In genomic region chr11:36549398-36550139, GRCm38 (mm10) we compare ENCODE assay signal across 16 mouse cellular contexts.
DNase-seq lines count a peak whose midpoint lies in the region; ATAC-seq lines count a peak whose summit lies in the region.
"Had no signal": no experiment of that assay in that cellular context is flagged by ENCODE, and none has a peak within 500 bp of the region (broad histone marks: within the 10 kb centered on the region; RNA-seq: fewer than 3 reads in every experiment).

No protein-coding gene starts in this region.

- WGBS in heart, embryonic 11.5 days (ENCODE audit: insufficient replicate concordance): 49% methylated on average over 11 of the region's 11 CpGs
- 51% methylated on average over 11 of the region's 11 CpGs for WGBS in heart, embryonic 10.5 days
- 74% methylated on average over 11 of the region's 11 CpGs for WGBS in embryonic facial prominence, embryonic 12.5 days
- 70% methylated on average over 11 of the region's 11 CpGs for WGBS in hindbrain, embryonic 11.5 days
- WGBS in midbrain, embryonic 14.5 days: 37% methylated on average over 11 of the region's 11 CpGs

- ATAC-seq in heart, embryonic 11.5 days (replicated peaks; ENCODE audit: insufficient number of reproducible peaks, low FRiP score, low TSS enrichment): no peak
- ATAC-seq in embryonic facial prominence, embryonic 12.5 days (ENCODE audit: insufficient number of reproducible peaks, insufficient read depth, low FRiP score, low TSS enrichment): peak; percentile 67; the same call in 1 of the 2 replicates
- peak; percentile 33; the same call in 1 of the 2 replicates for ATAC-seq in hindbrain, embryonic 11.5 days (ENCODE audit: low FRiP score)
- no peak for ATAC-seq in midbrain, embryonic 14.5 days (ENCODE audit: low FRiP score, low TSS enrichment)
- ATAC-seq: intestine, embryonic 16.5 days had no signal

- no peaks in the 10 kb centered on the region for H3K9me3 ChIP-seq in heart, embryonic 11.5 days (replicated peaks; ENCODE audit: control insufficient read depth, low read length)
- no peaks in the 10 kb centered on the region for H3K9me3 ChIP-seq in heart, embryonic 10.5 days
- H3K9me3 ChIP-seq in embryonic facial prominence, embryonic 12.5 days: no peaks in the 10 kb centered on the region
- H3K9me3 ChIP-seq in hindbrain, embryonic 11.5 days (ENCODE audit: control insufficient read depth, low read length): no peaks in the 10 kb centered on the region
- no peaks in the 10 kb centered on the region for H3K9me3 ChIP-seq in midbrain, embryonic 14.5 days (ENCODE audit: control insufficient read depth, low read length)
- H3K9me3 ChIP-seq: embryonic facial prominence, embryonic 15.5 days had no signal

- no peaks in the 10 kb centered on the region for H3K27me3 ChIP-seq in heart, embryonic 11.5 days (ENCODE audit: control insufficient read depth, insufficient read depth, low read length)
- H3K27me3 ChIP-seq in heart, embryonic 10.5 days (ENCODE audit: insufficient read depth, poor library complexity, severe bottlenecking): no peaks in the 10 kb centered on the region
- no peaks in the 10 kb centered on the region for H3K27me3 ChIP-seq in embryonic facial prominence, embryonic 12.5 days
- H3K27me3 ChIP-seq in hindbrain, embryonic 11.5 days (ENCODE audit: control insufficient read depth, insufficient read depth, low read length): no peaks in the 10 kb centered on the region
- H3K27me3 ChIP-seq in midbrain, embryonic 14.5 days (ENCODE audit: control insufficient read depth, insufficient read depth, low read length): no peaks in the 10 kb centered on the region
- H3K27me3 ChIP-seq: embryonic facial prominence, embryonic 15.5 days had no signal

- H3K4me3 ChIP-seq in heart, embryonic 11.5 days (ENCODE audit: low read depth, low read length): no peak overlapping the region
- no peak overlapping the region for H3K4me3 ChIP-seq in heart, embryonic 10.5 days
- no peak overlapping the region for H3K4me3 ChIP-seq in embryonic facial prominence, embryonic 12.5 days
- no peak overlapping the region for H3K4me3 ChIP-seq in hindbrain, embryonic 11.5 days (ENCODE audit: low read depth, low read length)
- no peak overlapping the region for H3K4me3 ChIP-seq in midbrain, embryonic 14.5 days (replicated peaks; ENCODE audit: low read depth, low read length)
- H3K4me3 ChIP-seq: embryonic facial prominence, embryonic 15.5 days had no signal

- H3K9ac ChIP-seq in heart, embryonic 11.5 days (ENCODE audit: low read depth, low read length): no peak overlapping the region
- no peak overlapping the region for H3K9ac ChIP-seq in embryonic facial prominence, embryonic 12.5 days
- H3K9ac ChIP-seq in hindbrain, embryonic 11.5 days (ENCODE audit: low read depth, low read length): no peak overlapping the region
- H3K9ac ChIP-seq in midbrain, embryonic 14.5 days (replicated peaks; ENCODE audit: low read length): no peak overlapping the region
- H3K9ac ChIP-seq: embryonic facial prominence, embryonic 15.5 days; lung, embryonic 14.5 days had no signal

- H3K4me1 ChIP-seq in heart, embryonic 11.5 days (ENCODE audit: control insufficient read depth, insufficient read depth, low read length): peaks cover 8% of the 10 kb centered on the region; the same call in 1 of the 2 replicates
- H3K4me1 ChIP-seq in heart, embryonic 10.5 days: peaks cover 11% of the 10 kb centered on the region
- H3K4me1 ChIP-seq in embryonic facial prominence, embryonic 12.5 days: peaks cover 3% of the 10 kb centered on the region; the same call in 1 of the 2 replicates
- peaks cover 3% of the 10 kb centered on the region for H3K4me1 ChIP-seq in hindbrain, embryonic 11.5 days (replicated peaks; ENCODE audit: control insufficient read depth, insufficient read depth, low read length)
- peaks cover 30% of the 10 kb centered on the region for H3K4me1 ChIP-seq in midbrain, embryonic 14.5 days (ENCODE audit: control insufficient read depth, insufficient read depth, low read length)

- no peak overlapping the region for H3K27ac ChIP-seq in heart, embryonic 11.5 days (ENCODE audit: low read depth, low read length)
- H3K27ac ChIP-seq in heart, embryonic 10.5 days: no peak overlapping the region
- H3K27ac ChIP-seq in embryonic facial prominence, embryonic 12.5 days: no peak overlapping the region
- H3K27ac ChIP-seq in hindbrain, embryonic 11.5 days (ENCODE audit: low read depth, low read length): no peak overlapping the region
- H3K27ac ChIP-seq in midbrain, embryonic 14.5 days (replicated peaks; ENCODE audit: low read depth, low read length): peak overlapping the region; percentile 28
- H3K27ac ChIP-seq: embryonic facial prominence, embryonic 15.5 days had no signal

- no peaks in the 10 kb centered on the region for H3K36me3 ChIP-seq in heart, embryonic 11.5 days (ENCODE audit: control insufficient read depth, insufficient read depth, low read length)
- no peaks in the 10 kb centered on the region for H3K36me3 ChIP-seq in heart, embryonic 10.5 days
- H3K36me3 ChIP-seq in embryonic facial prominence, embryonic 12.5 days: no peaks in the 10 kb centered on the region
- no peaks in the 10 kb centered on the region for H3K36me3 ChIP-seq in hindbrain, embryonic 11.5 days (ENCODE audit: control insufficient read depth, insufficient read depth, low read length)
- H3K36me3 ChIP-seq in midbrain, embryonic 14.5 days (ENCODE audit: control insufficient read depth, insufficient read depth, low read length): no peaks in the 10 kb centered on the region
- H3K36me3 ChIP-seq: embryonic facial prominence, embryonic 15.5 days had no signal

- no peak for DNase-seq in heart, embryonic 10.5 days (ENCODE audit: low spot score)
- DNase-seq in hindbrain, embryonic 11.5 days (ENCODE audit: low spot score): no peak
- DNase-seq in midbrain, embryonic 14.5 days: peak; percentile 59
- DNase-seq in left cerebral cortex, adult 8-10 months (ENCODE audit: low spot score in 2 of 2): no peak
- no peak for DNase-seq in layer of hippocampus, postnatal 25 days (ENCODE audit: extremely low spot score in 1 of 2, low spot score in 1 of 2)
- DNase-seq: adrenal gland, postnatal 10 days; B cell, adult 2 months; cerebellum, postnatal 14 days; heart, postnatal 14 days; kidney, postnatal 25 days; lung, embryonic 14.5 days; thymus, postnatal 36 days had no signal

- H3K4me2 ChIP-seq in heart, embryonic 11.5 days: peak overlapping the region; percentile 22; the same call in 1 of the 2 replicates
- H3K4me2 ChIP-seq in embryonic facial prominence, embryonic 12.5 days (replicated peaks): no peak overlapping the region
- no peak overlapping the region for H3K4me2 ChIP-seq in hindbrain, embryonic 11.5 days (replicated peaks; ENCODE audit: low read depth, low read length)
- H3K4me2 ChIP-seq in midbrain, embryonic 14.5 days (ENCODE audit: low read length): peak overlapping the region; percentile 17; the same call in 1 of the 2 replicates
- H3K4me2 ChIP-seq: embryonic facial prominence, embryonic 15.5 days; lung, embryonic 14.5 days had no signal

Comparison
In these comparisons a context has a peak if more than half of its experiments do, and no peak if none do; other contexts are left out.
1. ATAC-seq: peak in embryonic facial prominence, embryonic 12.5 days (single experiment) and hindbrain, embryonic 11.5 days (single experiment); none in heart, embryonic 11.5 days (single experiment) and midbrain, embryonic 14.5 days (single experiment).
2. H3K4me2 ChIP-seq: peak in heart, embryonic 11.5 days (single experiment) and midbrain, embryonic 14.5 days (single experiment); none in embryonic facial prominence, embryonic 12.5 days (single experiment) and hindbrain, embryonic 11.5 days (single experiment).